Comparison of ENCODE assay signal across 7 mouse cellular contexts in the genomic region with DNA sequence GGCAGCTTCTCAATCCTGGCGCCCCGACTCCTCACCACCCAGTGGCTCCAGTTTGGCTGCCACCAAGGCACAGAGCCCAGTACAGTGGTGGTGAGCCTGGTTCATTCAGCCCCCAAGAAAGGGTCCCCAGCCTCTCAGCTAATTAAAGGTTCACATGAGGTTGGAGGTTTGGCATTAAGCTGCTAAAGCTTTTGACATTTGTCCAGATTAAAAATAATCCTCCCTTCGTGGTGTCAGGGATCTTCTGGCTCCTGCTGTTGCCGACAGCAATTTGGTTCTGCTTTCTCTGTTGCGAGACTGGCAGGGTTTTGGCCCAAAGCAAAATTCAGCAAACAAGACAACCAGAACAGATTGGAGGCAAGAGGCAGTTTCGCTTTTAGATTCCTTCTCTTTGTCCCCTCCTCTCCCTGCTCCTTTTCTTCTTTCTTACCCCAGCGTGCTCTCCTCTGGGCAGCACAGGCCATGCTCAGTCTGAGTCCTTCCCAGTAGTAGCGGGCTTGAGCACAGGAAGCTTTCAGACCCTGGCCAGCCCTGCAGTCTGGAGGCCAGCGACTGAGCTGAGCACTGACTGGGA.
A peak's percentile ranks its signal among the peaks of the same experiment; 100 is the strongest.
DNase-seq lines count a peak whose midpoint lies in the region; ATAC-seq and TF ChIP-seq lines count a peak whose summit lies in the region.

No protein-coding gene starts in this region.

- 60% methylated on average over 9 of the region's 9 CpGs for WGBS in lung, postnatal 0 days

- H3K9me3 ChIP-seq in lung, postnatal 0 days (ENCODE audit: low read length) = no peaks in the 10 kb centered on the region

- intact Hi-C loops in heart, postnatal 14 days (cut with DNase I) = no loop called here

- H3K27me3 ChIP-seq in lung, postnatal 0 days (replicated peaks; ENCODE audit: insufficient read depth, low read length) = no peaks in the 10 kb centered on the region

- no peak overlapping the region for H3K4me2 ChIP-seq in lung, postnatal 0 days (replicated peaks; ENCODE audit: low read depth, low read length)

- no peak for TF ChIP-seq CTCF in lung, postnatal 0 days (IDR thresholded peaks at IDR 0.05)

- H3K4me1 ChIP-seq in lung, postnatal 0 days (ENCODE audit: insufficient read depth, low read depth, low read length) = no peaks in the 10 kb centered on the region

- ATAC-seq in lung, postnatal 0 days = no peak
- ATAC-seq in megakaryocyte progenitor cell, adult 5-6 weeks (replicated peaks; ENCODE audit: poor library complexity) = no peak; the same call in 1 of the 2 replicates

- H3K4me3 ChIP-seq in lung, postnatal 0 days (ENCODE audit: low read depth, low read length) = no peak overlapping the region

- no peak overlapping the region for H3K9ac ChIP-seq in lung, postnatal 0 days (replicated peaks; ENCODE audit: low read depth)

- peak; percentile 13 for DNase-seq in lung, postnatal 0 days (ENCODE audit: low spot score)
- no peak for DNase-seq in lung, adult 18-20 months
- peak; percentile 48 to 55 for DNase-seq in cerebellum, postnatal 25 days
- peak; percentile 14 to 38 for DNase-seq in heart, postnatal 14 days
- DNase-seq in retina, postnatal 1 day = peak; percentile 65
- no peak for DNase-seq in adipocyte (ENCODE audit: low spot score)

- no peak for TF ChIP-seq EP300 in lung, postnatal 0 days (IDR thresholded peaks at IDR 0.05)

- H3K36me3 ChIP-seq in lung, postnatal 0 days (ENCODE audit: insufficient read depth, low read length) = no peaks in the 10 kb centered on the region

- H3K27ac ChIP-seq in lung, postnatal 0 days (ENCODE audit: low read length) = no peak overlapping the region

Comparison
In these comparisons a context has a peak if more than half of its experiments do, and no peak if none do; other contexts are left out.
1. DNase-seq: peak in lung, postnatal 0 days (single experiment), cerebellum, postnatal 25 days (2 of 2), heart, postnatal 14 days (2 of 2) and retina, postnatal 1 day (single experiment); none in lung, adult 18-20 months (0 of 2) and adipocyte (single experiment).